Mouse (Mus musculus): Measurements from ENCODE around the gene Pds5b.
"Not testable (repeated sequence)": the region's sequence is repeated elsewhere in the genome, so short reads cannot be mapped to it uniquely, and the experiment has no call there.

- TF ChIP-seq GATA1, TAL1 (IDR thresholded peaks at IDR 0.05; ENCODE audit: low read length): not testable (repeated sequence)
These were observed 63.5 kb downstream of the Pds5b start for GRCm38 (mm10) chr5:150737028-150737427.

All from erythroblast, embryonic 14.5 days (primary cell).